Mouse (Mus musculus): Measurements from ENCODE around the gene Il12rb1. TPM values are rescaled to one million over a fixed set of nuclear protein-coding genes. Genes with fewer than 3 reads are reported as not detected.

Il12rb1 gene
- total and polyA plus RNA-seq, 3 experiments, result 0.16 TPM; not detected in 2

GRCm38 (mm10) chr8:70791294-70791701, 17.0 kb upstream of the Il12rb1 start:
- DNase-seq, result peak in 1 of 2 experiments; percentile 64
- 55% methylated on average over 7 of the region's 7 CpGs for WGBS
- Histone ChIP-seq H3K4me3 (peak overlapping the region; percentile 92), H3K79me2 (replicated peaks; ENCODE audit: control insufficient read depth, insufficient read depth, low read length) (no peaks in the 10 kb centered on the region), H3K9ac (ENCODE audit: low read depth, low read length) (no peak overlapping the region), H3K4me1 (ENCODE audit: control insufficient read depth, insufficient read depth, low read length) (peaks cover 3% of the 10 kb centered on the region), H3K36me3 (ENCODE audit: control insufficient read depth, insufficient read depth, low read length) (no peaks in the 10 kb centered on the region), H3K27ac (no peak overlapping the region), H3K27me3 (ENCODE audit: control insufficient read depth, insufficient read depth, low read length) (no peaks in the 10 kb centered on the region)
- TF ChIP-seq EP300 (IDR thresholded peaks at IDR 0.05; ENCODE audit: insufficient read depth, low read depth, low read length) (no peak), POLR2A (IDR thresholded peaks at IDR 0.05; ENCODE audit: insufficient read depth, low read depth, low read length) (no peak), CTCF (IDR thresholded peaks at IDR 0.05) (no peak)
- intact Hi-C loops (cut with DNase I), result no loop called here

GRCm38 (mm10) chr8:70791975-70792691, 16.1 kb upstream of the Il12rb1 start:
- 2% methylated on average over 58 of the region's 58 CpGs for WGBS
- Histone ChIP-seq H3K4me1 (ENCODE audit: control insufficient read depth, insufficient read depth, low read length) (peaks cover 3% of the 10 kb centered on the region), H3K9ac (ENCODE audit: low read depth, low read length) (peak overlapping the region; percentile 83), H3K79me2 (replicated peaks; ENCODE audit: control insufficient read depth, insufficient read depth, low read length) (no peaks in the 10 kb centered on the region), H3K4me3 (peak overlapping the region; percentile 92), H3K36me3 (ENCODE audit: control insufficient read depth, insufficient read depth, low read length) (no peaks in the 10 kb centered on the region), H3K27me3 (ENCODE audit: control insufficient read depth, insufficient read depth, low read length) (no peaks in the 10 kb centered on the region), H3K27ac (peak overlapping the region; percentile 85)
- intact Hi-C loops (cut with DNase I), result loop anchor here (1.0 kb wide), 1 partner anchor 12 kb away; no protein-coding TSS in a partner anchor
- DNase-seq, result peak; percentile 98 to 100
- TF ChIP-seq POLR2A (IDR thresholded peaks at IDR 0.05; ENCODE audit: insufficient read depth, low read depth, low read length) (peak; percentile 59; the same call in 1 of the 2 replicates), EP300 (IDR thresholded peaks at IDR 0.05; ENCODE audit: insufficient read depth, low read depth, low read length) (no peak)

GRCm38 (mm10) chr8:70792700-70793099, 15.5 kb upstream of the Il12rb1 start:
- WGBS, result 4% methylated on average over 20 of the region's 20 CpGs
- DNase-seq, result no peak

GRCm38 (mm10) chr8:70794215-70794614, 14.0 kb upstream of the Il12rb1 start:
- intact Hi-C loops (cut with DNase I), result no loop called here
- 74% methylated on average over 2 of the region's 2 CpGs for WGBS

More at GRCm38 (mm10) chr8:70792700-70793099, 15.5 kb upstream of the Il12rb1 start:
- Histone ChIP-seq H3K4me1 (ENCODE audit: control insufficient read depth, insufficient read depth, low read length) (peaks cover 3% of the 10 kb centered on the region), H3K27ac (peak overlapping the region; percentile 41; the same call in 1 of the 2 replicates), H3K27me3 (ENCODE audit: control insufficient read depth, insufficient read depth, low read length) (no peaks in the 10 kb centered on the region), H3K9ac (ENCODE audit: low read depth, low read length) (peak overlapping the region; percentile 9; the same call in 1 of the 2 replicates), H3K4me3 (peak overlapping the region; percentile 92), H3K36me3 (ENCODE audit: control insufficient read depth, insufficient read depth, low read length) (no peaks in the 10 kb centered on the region), H3K79me2 (replicated peaks; ENCODE audit: control insufficient read depth, insufficient read depth, low read length) (no peaks in the 10 kb centered on the region)
- TF ChIP-seq CTCF (IDR thresholded peaks at IDR 0.05) (no peak), POLR2A (IDR thresholded peaks at IDR 0.05; ENCODE audit: insufficient read depth, low read depth, low read length) (no peak), EP300 (IDR thresholded peaks at IDR 0.05; ENCODE audit: insufficient read depth, low read depth, low read length) (no peak)
- intact Hi-C loops (cut with DNase I), result loop anchor here (1.0 kb wide), 1 partner anchor 12 kb away; no protein-coding TSS in a partner anchor

GRCm38 (mm10) chr8:70795370-70795769, 12.9 kb upstream of the Il12rb1 start:
- no peaks in the 10 kb centered on the region for H3K27me3 ChIP-seq (ENCODE audit: control insufficient read depth, insufficient read depth, low read length)
- no peak overlapping the region for H3K27ac ChIP-seq
- H3K79me2 ChIP-seq (replicated peaks; ENCODE audit: control insufficient read depth, insufficient read depth, low read length), result no peaks in the 10 kb centered on the region
- no peaks in the 10 kb centered on the region for H3K36me3 ChIP-seq (ENCODE audit: control insufficient read depth, insufficient read depth, low read length)
- 89% methylated on average over 2 of the region's 2 CpGs for WGBS
- no peak overlapping the region for H3K4me3 ChIP-seq
- intact Hi-C loops (cut with DNase I), result no loop called here
- TF ChIP-seq CTCF (IDR thresholded peaks at IDR 0.05) (peak; percentile 35), EP300 (IDR thresholded peaks at IDR 0.05; ENCODE audit: insufficient read depth, low read depth, low read length) (no peak)
- H3K4me1 ChIP-seq (ENCODE audit: control insufficient read depth, insufficient read depth, low read length), result peaks cover 6% of the 10 kb centered on the region
- no peak for DNase-seq
- H3K9ac ChIP-seq (ENCODE audit: low read depth, low read length), result no peak overlapping the region

More at GRCm38 (mm10) chr8:70794215-70794614, 14.0 kb upstream of the Il12rb1 start:
- no peaks in the 10 kb centered on the region for H3K79me2 ChIP-seq (replicated peaks; ENCODE audit: control insufficient read depth, insufficient read depth, low read length)
- no peak for DNase-seq
- no peaks in the 10 kb centered on the region for H3K36me3 ChIP-seq (ENCODE audit: control insufficient read depth, insufficient read depth, low read length)
- no peak overlapping the region for H3K4me3 ChIP-seq
- H3K27me3 ChIP-seq (ENCODE audit: control insufficient read depth, insufficient read depth, low read length), result no peaks in the 10 kb centered on the region
- H3K4me1 ChIP-seq (ENCODE audit: control insufficient read depth, insufficient read depth, low read length), result peaks cover 6% of the 10 kb centered on the region
- TF ChIP-seq CTCF (IDR thresholded peaks at IDR 0.05) (no peak), POLR2A (IDR thresholded peaks at IDR 0.05; ENCODE audit: insufficient read depth, low read depth, low read length) (no peak), EP300 (IDR thresholded peaks at IDR 0.05; ENCODE audit: insufficient read depth, low read depth, low read length) (no peak)
- no peak overlapping the region for H3K27ac ChIP-seq
- no peak overlapping the region for H3K9ac ChIP-seq (ENCODE audit: low read depth, low read length)
